Mouse (Mus musculus) mammary gland, adult 2 months (tissue): Measurements from ENCODE around the gene Spin2-ps6. TPM values are rescaled to one million over a fixed set of nuclear protein-coding genes. Genes with fewer than 3 reads are reported as not detected.

Experiments
- polyA plus RNA-seq: library from polyadenylated mRNA; depleted of rRNA; stranded (reverse); fragments of >200 nt; gene quantifications from 2 replicates; pipeline ENCODE4 v1.2.3, GENCODE M21; 2012; ENCODE audit warnings: low replicate concordance; rRNA removed

The Spin2-ps6 gene
- polyA plus RNA-seq: not detected in 2 replicates

DNA sequence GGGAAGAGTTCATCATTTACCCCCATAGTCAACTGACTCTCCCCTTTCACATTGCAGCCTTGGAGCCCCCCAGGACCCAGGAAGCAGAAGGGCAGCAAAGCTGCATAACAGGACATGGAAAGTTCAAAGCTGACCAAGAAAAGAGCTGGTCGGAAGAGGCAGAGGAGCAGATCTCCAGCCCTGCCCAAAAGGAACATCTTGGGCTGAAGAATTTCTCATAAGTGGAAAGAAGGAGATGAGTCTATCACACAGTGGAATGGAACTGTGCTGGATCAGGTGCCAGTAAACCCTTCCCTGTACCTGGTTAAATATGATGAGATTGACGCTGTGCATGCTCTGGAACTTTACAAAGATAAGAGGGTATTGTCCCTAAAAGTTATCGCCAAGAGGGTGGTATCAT lies at the start of gene Spin2-ps6:
Gene Spin2-ps6, plus strand, starts transcription at position 301 of the 400 bp plus-strand sequence.

Other genes with a start within 250 kb of the Spin2-ps6 start
- not detected in 2 replicates for gene Btbd35f12, start 78.5 kb downstream of the Spin2-ps6 start, polyA plus RNA-seq